Mouse (Mus musculus) cerebellum, adult 11 months (tissue): ENCODE data around the gene Axin1.
"Not testable (repeated sequence)": the region's sequence is repeated elsewhere in the genome, so short reads cannot be mapped to it uniquely, and the experiment has no call there.

Source experiments
- DNase-seq: peaks from one replicate; pipeline ENCODE4 v3.0.0; 2022

The Axin1 gene

DNA sequence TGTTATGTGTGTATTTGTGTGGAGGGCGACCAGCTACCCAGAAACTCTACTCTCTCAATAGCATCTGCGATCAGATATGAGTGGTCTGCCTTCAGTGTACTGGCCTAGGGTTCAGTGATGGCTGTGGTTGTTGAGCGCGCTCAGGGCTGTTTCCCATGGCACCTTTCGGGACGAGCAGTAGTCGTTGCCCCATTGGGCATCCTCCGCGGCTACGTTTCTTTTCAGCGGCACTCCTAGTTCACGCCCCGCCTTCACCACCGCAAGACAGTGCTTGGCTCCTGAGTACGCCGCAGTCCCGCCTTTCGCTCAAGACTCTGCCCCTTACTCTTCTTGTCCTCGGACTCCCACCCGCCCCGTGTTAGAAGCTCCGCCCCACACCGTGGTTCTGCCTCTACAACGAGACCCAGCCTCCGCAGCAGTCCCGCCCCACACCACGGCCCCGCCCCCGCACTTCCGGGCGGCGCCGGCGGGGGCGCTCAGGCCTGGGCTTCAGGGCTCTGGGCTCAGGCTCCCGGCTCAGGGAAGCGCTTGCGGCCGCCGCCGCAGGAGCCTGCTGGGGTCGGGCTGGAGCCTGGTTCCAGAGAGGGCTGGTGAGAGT, at the start of gene Axin1:
TSS of gene Axin1 (plus strand) at position 450 of the 598 bp plus-strand sequence.
- peak; percentile 92 for DNase-seq

DNA sequence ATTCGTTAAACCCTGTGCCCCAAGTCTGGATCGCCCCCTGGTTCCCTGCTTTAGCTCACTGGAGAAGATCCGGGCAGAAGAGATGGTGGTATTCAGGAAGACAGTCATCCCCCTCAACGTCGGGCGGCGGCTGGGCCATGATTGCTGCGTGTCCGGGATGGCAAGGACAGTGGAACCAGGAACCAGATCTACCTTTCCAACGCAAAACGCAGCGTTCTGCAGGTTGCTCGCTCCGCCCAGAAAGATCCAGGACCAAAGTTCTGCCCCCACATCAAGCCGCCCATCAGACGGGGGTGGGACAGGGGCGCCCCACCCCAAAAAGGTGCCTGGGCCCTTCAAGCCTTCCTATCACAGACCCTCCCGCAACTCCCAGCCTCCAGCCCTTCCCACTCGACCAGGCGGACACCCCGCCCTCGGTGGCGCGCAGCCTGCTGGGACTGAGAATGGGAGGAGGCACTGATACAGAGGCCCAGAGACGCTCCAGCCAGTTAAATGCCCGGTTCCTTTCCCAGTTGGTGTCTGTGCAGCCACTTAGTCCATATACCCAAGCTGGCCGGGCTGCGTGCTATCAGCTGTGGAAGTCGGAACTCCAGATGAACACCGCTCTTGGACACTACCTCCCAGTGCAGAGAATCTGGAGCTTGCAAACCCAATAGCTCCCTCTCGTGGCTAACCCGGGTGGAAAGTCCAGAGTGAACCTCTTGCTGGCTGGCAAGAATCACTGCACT, 48.4 kb upstream of the Axin1 start, which contains the start of gene Decr2:
TSS of gene Decr2 (minus strand) at position 433 of the 728 bp plus-strand sequence.
- DNase-seq: peak; percentile 85

- DNase-seq: no peak
Observed at GRCm38 (mm10) chr17:26094531-26095110, 43.9 kb upstream of the Axin1 start.

DNA sequence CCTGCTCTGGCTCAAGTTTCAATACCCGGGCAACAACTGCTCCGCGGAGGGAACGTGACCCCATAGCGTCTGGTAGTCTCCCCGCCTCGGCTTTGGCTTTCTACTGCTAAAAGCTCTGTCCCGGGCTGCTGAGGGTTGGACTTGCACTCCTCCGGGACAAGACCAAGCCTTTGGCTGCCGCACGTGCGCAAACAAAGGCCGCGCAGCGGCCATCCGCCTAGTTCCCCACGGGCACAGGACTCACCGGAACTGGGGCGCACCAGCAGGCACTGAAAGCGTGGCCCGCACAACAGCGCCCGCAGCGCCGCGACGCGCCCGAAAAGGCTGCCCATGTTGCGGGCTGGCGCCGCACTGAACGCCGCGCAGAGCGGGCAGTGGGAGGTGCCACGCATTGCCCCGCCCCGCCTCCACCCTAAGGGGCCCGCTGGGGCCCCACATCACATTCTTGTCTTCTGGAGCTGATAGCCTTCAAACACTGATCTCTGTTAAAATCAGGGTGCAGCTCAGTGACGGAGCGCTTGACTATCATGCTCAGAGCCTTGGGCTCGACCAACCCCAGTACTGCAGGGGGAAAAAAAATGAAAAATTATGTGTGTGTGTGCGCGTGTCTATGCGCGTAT, 43.3 kb upstream of the Axin1 start, which contains the start of gene Nme4:
TSS of gene Nme4 (minus strand) at position 482 of the 620 bp plus-strand sequence.
- DNase-seq: peak; percentile 71

DNA sequence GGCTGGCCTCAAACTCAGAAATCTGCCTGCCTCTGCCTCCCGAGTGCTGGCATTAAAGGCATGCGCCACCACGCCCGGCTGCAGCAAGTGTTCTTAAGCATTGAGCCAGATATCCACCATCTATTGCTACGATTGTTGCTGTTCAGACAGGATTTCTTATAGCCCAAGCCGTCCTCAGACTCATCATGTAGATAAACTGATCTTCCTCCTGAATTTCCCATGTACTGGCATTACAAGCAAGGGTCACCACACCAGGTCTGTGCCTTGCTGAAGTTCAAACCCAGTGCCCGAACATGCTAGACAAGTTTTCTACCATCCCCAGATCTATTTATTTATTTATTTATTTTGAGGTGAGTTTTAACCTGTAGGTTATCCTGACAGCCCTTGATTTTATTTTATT, 40.0 kb upstream of the Axin1 start:
- no peak for DNase-seq

DNA sequence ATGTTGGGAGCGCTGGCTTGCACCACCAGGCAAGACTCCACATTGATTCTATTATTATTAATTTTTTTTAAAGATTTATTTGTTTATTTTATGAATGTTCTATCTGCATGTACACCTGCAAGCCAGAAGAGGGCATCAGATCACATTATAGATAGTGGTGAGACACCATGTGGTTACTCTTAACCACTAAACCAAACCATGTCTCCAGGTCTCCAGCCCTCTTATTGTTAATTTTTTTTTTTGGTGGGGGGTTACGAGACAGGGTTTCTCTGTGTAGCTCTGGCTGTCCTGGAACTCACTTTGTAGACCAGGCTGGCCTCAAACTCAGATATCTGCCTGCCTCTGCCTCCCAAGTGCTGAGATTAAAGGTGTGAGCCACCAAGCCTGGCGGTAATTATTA, 39.2 kb upstream of the Axin1 start:
- DNase-seq: not testable (repeated sequence)

GRCm38 (mm10) chr17:26100166-26100565, 38.3 kb upstream of the Axin1 start:
- no peak for DNase-seq

GRCm38 (mm10) chr17:26101478-26101877, 37.0 kb upstream of the Axin1 start:
- DNase-seq: no peak

- no peak for DNase-seq
Observed at GRCm38 (mm10) chr17:26105619-26106018, 32.9 kb upstream of the Axin1 start.

GRCm38 (mm10) chr17:26110156-26110555, 28.3 kb upstream of the Axin1 start:
- DNase-seq: no peak

DNA sequence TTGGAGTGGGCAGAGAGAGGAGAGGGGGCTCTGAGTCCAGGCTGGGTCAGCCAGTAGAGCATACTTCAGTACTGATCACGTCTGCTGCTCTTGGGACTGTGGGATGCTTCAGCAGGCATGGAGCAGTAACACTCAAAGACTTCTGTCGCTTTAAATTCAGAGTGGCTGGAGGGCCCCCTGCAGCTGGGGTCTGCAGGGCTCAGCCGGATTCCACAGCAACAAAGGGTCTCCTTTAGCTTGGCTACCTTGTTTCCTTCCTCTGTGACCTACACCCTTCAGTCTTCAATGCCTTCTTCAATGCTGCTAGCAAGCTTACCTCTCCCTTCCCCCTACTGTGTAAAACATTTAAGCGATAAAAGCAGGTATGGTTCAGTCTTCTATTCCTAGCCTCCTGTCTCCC, 27.5 kb upstream of the Axin1 start:
- DNase-seq: no peak

- no peak for DNase-seq
Observed at GRCm38 (mm10) chr17:26111722-26112121, 26.8 kb upstream of the Axin1 start.

- DNase-seq: no peak
Observed at GRCm38 (mm10) chr17:26112751-26113150, 25.7 kb upstream of the Axin1 start.

- peak; percentile 79 for DNase-seq
Observed at GRCm38 (mm10) chr17:26113181-26113948, 25.1 kb upstream of the Axin1 start, which contains the start of gene Tmem8. TSS of gene Tmem8 (plus strand) at chr17:26113299.

- DNase-seq: no peak
Observed at GRCm38 (mm10) chr17:26114061-26114460, 24.4 kb upstream of the Axin1 start.

- DNase-seq: not testable (repeated sequence)
Observed at GRCm38 (mm10) chr17:26114461-26114860, 24.0 kb upstream of the Axin1 start.

- no peak for DNase-seq
Observed at GRCm38 (mm10) chr17:26115205-26115898, 23.1 kb upstream of the Axin1 start.

DNA sequence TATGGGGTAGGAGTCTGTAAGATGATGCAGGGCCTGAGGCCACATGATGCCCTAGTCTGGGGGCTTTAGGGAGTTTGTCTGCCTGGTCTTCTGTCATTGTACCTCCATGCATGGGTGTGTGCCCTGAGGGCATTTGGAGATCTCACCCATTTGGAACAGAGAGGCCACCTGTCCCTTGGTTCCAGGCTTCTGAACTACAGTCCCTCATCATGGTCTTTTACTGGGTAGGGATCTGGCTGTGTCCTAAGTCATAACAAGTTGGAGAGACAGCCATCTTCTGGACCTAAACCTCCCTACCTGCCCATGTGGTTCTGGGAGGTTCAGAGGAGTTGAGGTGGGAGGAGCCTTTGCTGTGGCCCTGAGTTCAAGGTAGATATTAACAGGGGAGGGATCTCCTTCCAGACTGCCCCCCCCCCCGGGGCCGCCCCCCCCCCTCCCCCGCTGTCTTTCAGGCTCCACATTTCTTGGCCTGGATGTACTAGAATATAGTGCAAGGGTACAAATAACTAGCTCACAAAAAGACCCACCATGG, 22.5 kb upstream of the Axin1 start:
- no peak for DNase-seq

DNA sequence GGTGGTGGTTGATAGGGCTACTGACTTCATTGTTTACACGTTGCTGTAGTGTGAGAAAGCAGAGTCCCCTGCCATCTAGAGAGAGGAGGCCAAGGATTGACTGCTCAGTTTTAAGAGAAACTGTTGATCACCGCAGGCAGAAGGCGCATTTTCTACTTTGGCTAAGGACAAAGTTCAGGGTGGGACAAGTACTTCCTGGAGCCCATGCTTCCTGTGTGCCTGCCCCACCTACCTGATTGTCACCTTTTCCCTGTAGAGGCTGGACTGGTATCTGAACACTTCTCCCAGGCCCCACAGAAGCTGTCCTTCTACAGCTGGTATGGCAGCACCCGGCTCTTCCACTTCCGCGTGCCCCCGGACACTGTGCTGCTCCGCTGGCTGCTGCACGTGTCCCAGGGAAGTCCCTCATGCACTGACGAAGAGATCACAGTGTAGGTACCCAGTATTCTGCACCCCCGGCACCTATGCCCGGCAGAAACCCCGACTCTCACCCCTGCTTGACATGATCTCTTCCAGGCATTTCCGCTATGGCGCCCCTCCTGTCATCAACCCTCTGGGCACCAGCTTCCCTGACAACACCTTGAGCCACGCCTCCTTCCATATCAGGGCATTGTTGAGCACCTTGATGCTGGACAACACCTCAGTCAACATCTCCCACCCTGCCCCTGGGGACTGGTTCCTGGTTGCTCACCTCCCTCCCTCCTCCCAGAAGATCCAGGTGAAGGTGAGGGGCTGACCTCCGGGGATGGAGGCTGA, 21.8 kb upstream of the Axin1 start:
- no peak for DNase-seq

- DNase-seq: no peak
Observed at GRCm38 (mm10) chr17:26119766-26120710, 18.4 kb upstream of the Axin1 start.
